Mouse (Mus musculus) layer of hippocampus, postnatal 10 days (tissue): ENCODE measurements at regions not wholly inside any gene's neighbourhood (a gene's known extent, or its start where the extent isn't known, plus 50 kb on each side); places are given as distances from the start of the nearest gene placed in this dataset.

ENCODE experiments used
- DNase-seq, 2 experiments: peaks; one replicate each; pipeline ENCODE4 v3.0.0; 2021; ENCODE audit warnings: low spot score in 2 of 2

DNA sequence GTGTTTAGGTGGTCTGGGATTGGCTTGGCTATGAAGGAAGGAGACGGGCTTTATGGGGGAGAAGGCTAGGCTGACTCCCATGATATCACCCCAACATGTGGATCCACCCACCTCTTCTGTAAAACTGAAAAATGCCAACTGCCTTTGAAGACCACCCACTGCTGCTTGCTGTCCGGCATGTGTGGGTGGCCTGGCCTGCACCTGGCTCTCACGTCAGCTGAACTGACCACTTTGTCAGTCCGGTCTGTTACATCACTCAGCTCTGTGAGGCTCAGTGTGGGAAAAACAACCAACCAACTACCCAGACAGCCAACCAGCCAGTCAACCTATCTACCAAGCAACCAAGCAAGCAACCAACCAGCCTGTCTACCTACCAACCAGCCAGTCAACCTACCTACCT is 305.5 kb downstream of the Tbc1d1 start:
- DNase-seq, result no peak

DNA sequence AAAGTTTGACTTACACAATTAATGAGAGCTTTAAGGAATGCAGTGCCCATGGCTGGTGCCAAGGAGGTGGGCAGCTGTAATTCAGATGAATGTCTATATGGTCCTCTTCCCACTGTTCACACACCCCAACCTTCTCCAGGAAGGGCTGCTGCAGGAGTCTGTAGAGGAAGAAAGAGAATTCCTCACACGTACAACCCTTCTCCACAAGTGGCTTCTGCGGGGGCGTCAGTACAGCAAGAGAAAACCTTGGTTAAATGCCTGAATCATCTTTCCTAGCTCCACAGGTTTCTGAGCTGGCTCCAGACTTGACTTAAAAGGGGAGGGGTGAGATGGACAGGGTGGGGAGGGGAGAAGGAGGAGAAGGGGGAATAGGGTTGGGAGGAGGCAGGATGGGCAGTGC is 306.3 kb downstream of the Tbc1d1 start:
- no peak for DNase-seq

DNA sequence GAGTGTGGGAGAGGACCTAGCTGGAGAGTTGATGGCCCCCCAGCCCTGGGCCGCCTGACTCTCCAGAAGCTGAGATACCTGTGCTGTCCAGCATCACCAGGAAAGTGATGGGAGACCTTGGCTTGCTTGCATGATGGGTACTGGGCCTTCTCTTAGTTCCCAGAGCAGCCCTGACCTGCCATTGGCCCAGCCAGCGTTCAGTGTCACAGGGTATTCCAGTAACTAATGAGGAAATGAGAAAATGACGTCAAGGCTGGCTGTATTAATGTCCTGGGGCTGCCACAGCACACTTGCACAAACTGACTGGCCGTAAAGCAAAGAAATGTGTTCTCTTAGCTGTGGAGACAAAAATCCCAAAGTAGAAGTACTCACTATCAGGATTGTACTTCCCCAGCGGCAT is 307.5 kb downstream of the Tbc1d1 start:
- DNase-seq, result no peak

DNA sequence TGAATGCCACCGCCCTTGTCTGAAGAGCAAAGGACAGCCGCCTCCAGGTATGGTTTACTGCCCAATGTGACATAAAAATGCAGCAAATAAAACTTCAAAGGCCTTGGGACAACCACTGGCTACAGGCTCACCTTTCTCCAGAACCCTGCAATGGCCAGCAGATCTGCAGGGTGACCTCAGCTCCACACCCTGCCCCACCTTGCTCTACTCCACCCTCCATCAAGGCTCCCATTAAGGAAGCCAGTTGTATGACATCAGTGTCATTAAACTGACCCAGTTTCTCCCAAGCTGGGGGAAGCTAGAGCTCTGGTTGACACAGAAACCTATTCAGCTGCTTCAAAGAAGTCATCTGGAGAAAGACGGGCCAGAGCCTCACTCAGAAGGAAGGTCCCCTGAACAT is 310.2 kb downstream of the Tbc1d1 start:
- no peak for DNase-seq

DNA sequence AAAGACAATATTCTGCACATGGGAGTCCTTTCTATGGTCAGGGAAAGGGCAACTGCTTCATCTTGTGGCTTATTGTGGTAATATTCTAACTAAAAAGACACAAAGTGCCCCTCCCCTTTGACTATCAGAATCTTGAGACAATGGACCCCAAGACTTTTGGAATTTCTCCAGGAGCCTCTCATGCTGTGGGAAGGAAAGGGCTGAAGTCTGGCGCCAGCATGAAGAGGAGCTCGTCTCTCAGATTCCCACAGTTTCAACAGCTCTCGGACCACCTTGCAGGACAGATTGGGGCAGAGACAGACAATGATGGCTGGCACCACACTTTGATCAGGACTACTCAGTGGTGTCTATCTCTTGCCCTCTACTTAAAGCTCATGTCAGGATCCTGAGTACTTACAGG is 311.8 kb downstream of the Tbc1d1 start:
- no peak for DNase-seq

DNA sequence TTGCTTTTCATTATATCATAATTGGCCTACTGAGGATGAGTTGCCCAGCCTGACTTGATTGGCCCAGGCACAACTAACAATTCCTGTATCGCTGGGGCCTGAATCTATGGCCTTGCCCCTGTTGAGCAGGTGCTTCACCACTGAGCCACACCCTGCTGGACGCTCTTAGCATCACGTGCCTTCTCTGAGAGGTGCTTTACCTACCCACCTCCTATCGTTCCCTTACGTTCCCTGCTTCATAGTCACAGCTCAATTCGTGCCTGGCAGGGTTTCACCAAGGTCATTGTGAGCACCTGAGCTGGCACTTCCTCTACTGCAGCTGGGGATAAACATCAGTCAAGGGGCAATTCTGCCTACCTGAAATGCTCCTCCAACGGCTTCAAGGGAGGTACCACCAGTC is 312.2 kb downstream of the Tbc1d1 start:
- no peak for DNase-seq

DNA sequence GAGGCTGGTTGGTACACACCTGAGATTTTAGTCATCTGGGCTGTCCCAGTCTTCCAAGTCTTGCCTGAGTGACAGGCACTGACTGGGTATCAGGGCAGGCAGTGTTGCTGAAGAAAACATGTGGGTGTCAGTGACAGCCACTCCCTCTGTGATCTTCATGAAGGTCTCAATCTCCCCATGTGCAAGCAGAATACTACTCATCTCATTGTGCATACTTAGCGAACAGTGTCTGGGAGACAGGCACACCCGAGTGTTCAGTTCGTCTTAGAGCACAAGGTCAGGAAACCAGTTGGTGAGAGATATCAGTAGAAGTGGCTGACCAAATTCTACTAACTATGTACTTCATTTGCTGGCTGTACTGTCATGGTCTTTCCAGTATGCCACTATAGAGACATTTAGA is 315.9 kb downstream of the Tbc1d1 start:
- no peak for DNase-seq

DNA sequence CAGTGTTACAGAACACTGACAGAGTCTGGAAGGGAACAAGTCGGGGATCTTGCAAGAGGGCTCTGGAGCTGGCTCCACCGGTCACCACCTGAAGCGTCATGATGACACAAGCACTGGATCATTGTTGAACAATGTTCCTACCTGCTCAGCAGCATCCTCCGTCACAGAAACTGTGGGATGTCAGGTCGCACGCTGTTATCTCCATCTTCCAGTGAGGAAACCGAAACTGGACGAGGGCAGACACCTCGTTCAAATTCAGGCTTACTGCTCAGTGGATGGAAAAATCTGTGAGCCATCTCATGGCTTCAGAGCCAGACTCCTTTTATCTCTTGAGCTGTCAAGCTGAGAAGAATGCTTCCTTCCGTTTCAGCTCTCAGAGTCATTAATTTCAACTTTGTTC is 316.3 kb downstream of the Tbc1d1 start:
- DNase-seq, result no peak

DNA sequence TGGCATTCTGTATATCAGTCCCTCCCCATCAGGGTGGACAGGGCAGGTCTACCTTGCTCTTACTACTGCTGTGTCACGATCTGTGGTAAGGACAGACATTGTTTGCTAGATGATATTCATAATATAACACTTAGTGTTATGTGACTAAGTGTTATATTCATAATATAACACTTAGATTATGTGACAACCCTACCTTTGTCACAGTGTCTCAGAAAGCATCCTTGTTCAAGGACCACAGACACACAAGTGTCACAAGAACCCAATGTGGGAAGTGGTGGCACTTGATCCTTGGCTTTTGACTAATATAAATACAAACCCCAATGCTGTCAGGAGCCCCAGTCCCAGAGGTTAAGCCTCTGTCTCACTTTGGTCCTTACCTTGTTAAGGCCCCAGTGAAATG is 318.8 kb downstream of the Tbc1d1 start:
- no peak for DNase-seq

DNA sequence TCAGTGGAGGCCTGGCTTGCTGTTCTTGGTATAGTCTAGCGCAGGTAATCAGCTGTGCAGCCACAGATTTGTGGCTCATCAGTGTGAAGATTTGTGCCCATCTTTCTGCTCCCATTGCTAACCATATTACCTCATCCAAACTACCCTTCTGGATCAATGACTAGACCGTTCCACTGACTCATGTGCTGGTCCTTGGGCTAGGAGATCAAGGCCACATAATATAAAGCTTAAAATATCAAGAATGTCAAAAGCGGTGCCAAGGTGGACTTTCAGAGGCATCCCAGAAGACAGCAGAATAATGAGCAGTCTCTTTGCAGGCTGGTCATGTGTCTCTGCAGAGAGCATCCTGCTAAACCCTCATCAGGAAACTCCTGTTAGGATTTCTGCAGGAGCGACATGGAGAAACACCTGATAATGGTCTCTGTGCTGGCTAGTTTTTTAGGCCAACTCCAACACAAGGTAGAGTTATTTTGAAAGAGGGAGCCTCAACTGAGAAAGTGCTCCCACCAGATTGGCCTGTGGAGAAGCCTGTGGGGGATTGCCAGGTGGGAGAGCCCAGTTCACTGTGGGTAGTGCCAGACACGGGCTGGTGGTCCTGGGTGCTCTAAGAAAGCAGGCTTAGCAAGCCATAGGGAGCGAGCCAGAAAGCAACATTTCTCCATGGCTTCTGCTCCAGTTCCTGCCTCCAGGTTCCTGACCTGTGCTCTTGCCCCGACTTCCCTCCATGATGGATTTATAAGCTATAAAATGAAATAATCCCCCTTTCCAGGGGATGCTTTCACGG is 319.8 kb downstream of the Tbc1d1 start:
- peak in 1 of 2 experiments; percentile 21 for DNase-seq

DNA sequence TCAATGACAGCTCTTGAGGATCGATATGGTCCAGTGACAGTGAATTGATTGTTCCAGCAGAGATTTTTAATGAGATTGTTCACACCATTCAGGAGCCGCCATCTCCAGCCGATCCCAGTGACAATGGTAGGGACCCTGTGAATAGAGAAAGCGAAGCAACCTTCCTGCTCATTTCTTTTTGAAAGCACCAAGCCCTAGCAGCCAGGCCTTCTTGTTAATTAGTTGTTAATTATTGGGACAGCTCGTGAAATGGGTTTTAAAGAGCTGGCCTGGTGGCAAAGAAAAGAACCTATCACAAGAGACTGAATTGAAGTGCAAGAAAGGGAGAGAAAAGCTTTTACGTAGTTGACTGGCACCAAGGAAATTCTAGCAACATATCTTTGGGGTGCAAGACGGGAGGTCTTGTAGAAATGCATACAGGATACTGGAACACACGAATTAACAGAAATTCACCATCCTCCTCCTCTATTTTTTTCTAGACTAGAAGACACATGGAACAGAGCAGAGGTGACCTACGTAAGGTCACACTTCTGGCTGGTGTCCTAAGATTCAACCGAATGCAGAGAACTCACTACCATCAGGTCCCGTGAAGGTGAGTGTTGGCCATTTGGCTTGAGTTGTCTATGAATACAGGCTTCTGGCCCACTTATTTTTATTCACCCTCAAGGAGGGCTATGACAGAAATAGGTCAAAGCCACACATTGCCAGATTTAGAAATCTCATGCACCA is 320.7 kb downstream of the Tbc1d1 start:
- peak in 1 of 2 experiments; percentile 21 for DNase-seq

DNA sequence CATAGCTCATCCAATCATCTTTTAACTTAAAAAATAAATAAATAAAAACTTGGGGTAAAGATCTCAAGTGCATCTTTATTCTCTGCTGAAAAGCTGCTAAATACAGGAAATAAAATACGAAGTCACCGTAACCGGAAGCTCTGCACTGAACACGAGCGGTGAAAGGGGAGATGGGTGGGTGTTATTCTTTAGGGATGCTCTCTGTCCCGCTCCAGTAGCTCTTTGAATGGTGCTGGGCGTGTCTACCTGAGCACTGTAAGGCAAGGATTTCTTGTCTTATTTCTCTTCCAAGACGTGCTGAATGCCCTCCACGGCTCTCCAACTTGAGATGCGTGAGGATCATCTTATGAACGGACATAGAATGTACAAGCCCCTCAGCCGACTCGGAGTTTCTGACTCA is 322.0 kb downstream of the Tbc1d1 start:
- DNase-seq, result no peak

DNA sequence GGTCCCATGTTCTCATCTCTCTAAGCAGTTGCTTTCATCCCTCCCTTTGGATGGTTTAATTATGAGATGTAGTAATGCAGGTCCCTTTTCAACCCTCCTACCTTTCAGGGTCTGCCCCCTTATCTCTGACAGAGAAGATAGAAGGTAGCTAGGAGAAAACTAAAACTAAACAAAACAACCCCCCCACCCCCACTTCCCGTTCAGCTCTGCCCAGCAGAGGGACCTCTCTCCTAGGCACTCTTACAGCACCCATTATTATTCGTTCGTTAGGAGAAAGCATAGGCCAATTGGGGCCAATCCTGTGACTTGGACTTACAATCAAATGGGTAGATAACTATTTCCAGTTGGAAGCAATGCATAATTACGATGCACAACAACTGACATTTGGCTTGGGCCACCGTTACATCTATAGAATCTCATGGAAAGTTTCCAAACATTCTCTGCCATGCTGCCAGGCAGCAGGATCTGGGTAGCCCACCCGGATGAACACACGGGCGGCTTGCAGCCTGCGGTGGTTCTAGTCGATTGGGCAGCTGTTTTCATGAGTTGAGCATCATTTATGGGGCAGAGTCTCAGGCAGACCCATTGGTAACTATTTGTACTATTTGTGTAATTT is 322.6 kb downstream of the Tbc1d1 start:
- DNase-seq, result no peak

DNA sequence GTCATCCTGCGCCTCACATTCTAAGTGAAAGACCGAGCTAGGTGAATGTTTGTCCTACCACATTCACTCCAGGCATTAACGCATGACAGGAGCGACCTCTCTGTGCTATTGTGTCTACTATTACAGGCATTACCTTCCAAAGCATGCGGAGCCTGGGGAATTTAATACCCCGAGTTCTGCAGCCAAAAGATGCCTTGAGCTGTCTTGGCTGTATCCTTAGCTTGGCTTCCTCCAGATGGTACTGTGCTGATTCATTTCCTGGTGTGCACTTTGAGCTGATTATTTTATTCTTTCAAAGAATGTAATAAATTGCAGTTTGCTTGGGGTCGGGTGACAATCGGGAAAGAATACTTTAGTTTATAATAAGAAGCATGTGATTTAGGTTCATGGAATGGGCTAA is 323.2 kb downstream of the Tbc1d1 start:
- DNase-seq, result no peak

DNA sequence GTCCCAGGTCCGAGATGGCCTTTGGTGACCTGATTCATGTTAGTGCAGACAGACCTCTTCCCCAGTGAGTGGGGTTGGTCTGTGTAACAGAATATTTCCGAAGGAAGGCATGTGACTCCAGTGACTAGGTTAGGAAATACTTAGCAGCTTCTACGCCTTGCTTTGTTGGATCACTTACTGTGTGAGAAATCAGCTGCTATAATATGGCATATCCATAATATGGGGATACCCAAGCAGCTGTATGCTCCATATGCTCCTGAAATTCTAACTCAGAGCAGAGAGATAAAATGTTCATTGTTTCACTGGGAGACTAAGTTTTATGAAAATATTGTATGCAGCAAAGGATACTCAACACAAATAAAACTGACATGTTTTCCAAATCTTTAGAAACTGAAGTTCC is 318.1 kb upstream of the Klf3 start:
- DNase-seq, result no peak

DNA sequence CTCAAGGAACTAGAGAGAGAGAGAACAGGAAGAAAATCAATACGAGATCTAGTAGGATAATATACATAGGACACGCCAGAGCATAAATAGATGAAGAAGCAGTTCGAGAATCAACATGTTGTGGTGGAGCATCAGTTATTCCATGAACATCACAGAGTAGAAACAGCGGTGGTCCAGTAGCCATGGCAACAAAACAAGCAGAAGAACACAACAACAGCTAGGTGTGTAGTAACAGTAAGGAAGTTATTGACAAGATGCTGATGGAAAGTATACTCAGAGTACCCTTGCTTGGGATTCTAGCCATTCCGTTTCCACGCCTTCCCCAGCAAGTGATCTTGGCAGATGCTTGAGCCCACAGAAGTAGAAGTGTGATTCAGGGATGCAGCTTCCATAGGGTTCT is 317.3 kb upstream of the Klf3 start:
- no peak for DNase-seq

DNA sequence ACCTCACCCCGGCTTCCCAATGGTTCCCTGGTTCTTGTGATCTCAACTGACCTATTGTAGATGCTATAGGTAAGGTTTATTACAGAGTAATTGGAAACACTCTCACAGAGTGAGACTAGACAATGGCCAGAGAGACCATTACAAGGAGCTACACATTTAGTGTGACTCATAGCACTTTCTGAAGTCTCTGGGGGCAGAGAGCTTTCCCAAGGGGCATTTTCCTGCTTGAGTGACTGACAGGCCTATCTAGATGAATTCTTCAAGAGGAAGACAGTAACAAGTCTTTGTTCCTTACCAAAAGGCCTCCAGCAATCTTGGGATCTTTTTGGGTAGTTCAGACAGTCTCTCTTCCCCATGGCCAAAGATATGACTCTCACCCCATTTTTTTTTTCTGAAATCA is 316.4 kb upstream of the Klf3 start:
- no peak for DNase-seq

DNA sequence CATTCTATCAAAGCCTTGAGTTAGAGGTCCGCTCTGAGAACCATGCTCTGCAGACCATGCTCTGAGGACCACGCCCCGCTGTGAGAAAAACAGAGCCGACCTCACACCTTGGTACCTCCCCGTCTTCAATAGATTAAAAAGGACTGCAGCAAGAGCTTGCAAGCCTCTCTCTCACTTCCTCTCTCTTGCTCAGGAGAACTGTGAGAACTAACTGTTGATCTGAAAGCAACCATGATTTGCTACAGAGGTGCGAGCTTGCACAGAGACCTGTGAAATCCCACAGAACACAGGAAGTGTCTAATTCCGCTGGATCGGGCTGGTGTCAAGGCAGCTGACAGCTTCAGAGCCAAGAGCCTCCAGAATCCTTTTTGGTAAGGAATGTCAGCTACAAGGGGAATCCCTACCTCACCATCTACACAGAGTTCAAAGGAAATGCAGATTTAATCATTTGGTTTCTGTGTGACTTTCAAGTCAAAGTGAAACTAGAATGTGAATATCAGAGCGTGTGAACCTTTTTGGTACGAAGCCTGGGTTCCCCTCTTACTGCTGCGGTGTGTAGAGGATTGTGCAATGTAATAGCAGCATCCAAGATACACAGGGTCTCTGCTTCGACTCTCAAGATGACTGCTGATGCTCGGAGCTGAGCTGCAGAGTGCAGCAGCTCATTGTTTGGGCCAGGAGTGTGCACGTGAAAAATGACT is 315.3 kb upstream of the Klf3 start:
- no peak for DNase-seq

DNA sequence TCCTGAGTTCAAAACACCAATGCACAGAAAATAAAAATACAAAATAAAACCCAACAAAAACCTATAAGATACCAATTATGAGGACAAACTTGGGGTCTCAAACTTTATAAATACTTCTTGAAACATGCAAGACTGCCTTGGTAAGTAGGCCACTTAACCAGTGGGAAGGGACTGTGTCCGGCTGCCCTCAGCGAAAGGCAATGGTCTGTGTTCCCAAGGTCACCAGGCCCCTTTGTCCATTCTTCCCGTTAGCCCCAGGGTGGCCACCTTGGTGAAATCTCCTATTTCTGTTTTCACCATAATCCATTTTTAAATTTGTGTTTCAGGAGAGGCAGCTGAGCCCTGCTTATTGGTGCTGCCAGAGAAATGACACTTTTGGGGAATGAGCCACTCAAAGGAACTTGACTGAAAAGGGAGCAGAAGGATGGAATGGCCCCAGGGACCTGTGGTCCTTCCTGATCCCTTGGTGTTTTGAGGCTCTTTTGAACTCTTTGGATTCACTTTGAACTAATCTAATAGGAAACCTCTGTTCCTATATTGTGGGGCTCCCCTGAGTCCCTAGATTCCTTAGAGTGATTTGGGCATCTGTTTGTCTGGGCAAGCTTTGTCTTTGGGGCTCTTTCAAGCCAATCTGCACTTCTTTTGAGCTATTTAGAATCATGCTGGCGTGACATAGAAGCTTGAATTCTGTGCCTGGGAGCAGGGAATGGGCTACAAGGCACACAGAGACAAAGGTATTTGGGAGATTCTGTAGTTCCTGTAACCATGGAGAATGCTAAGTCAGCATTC is 313.3 kb upstream of the Klf3 start:
- DNase-seq, result no peak

DNA sequence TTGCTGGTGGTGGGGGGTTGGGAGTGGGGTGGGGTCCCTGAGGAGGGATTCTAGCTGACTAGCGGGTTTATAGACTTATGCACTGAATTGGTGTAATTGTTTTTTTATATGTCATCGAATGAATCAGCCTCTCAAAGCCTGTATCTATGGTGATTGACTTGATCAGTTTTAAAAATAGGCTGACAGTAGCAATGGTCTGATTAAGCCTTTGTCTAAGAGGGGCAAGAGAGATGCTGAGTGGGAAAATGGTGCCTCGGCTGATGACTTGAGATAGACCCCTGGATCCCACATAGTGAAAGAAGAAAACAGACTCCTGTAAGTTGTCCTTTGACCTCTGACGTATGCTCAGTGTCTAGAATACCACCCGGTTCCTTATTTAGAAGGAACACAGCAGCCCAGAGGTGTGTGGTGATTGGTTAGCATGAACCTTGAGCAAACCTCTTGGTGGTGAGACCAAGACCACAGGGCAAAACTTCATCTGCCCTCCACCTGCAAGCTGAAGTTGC is 312.7 kb upstream of the Klf3 start:
- DNase-seq, result no peak

DNA sequence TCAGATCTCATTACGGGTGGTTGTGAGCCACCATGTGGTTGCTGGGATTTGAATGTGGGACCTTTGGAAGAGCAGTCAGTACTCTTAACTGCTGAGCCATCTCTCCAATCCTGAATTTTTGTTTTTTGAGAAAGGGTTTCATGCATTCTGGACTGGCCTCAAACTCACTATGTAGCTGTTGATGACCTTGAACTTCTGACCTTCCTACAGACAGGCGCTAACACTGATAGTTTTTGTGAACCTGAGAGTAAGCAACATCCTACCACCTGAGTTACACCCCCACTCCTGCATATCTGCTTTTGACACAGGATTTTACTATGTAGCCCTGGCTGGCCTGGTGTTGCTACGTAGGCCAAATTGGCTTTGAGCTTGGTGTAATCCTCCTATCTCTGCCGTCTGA is 308.8 kb upstream of the Klf3 start:
- no peak for DNase-seq
